Mouse (Mus musculus): ENCODE results near the gene Abr.

DNA sequence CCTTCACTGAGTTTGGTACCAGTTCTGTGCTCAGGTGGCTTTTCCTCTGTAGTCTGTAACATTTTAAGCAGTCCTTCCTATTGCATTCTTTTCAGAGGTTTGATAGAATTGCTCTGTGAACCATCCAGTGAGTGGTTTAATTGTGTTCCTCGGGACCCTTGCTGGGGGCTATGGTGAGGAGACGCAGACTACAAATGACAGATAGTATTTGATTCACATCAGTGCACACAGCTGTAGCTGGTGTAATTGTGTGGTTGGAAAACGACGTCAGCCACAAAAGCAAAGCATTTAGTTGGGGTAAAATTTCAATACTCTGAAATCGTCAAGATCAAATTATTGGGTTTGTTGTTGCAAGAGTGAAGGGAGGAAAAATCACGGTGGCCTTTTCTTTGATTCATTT lies 22.1 kb upstream of the Abr start:
- TF ChIP-seq CTCF (IDR thresholded peaks at IDR 0.05; ENCODE audit: extremely low read depth, insufficient read depth, low read length): no peak
- no peak for TF ChIP-seq POLR2A (IDR thresholded peaks at IDR 0.05; ENCODE audit: extremely low read depth, insufficient read depth, low read length)

Data from cortical plate, adult 2 months (tissue).